Mouse (Mus musculus) CH12.LX (cell line): ENCODE measurements at regions not wholly inside any gene's neighbourhood (a gene's known extent, or its start where the extent isn't known, plus 50 kb on each side); places are given as distances from the start of the nearest gene placed in this dataset.

Source experiments
- DNase-seq: peaks from one replicate; pipeline ENCODE4 v3.0.0-alpha.2; 2013; ENCODE audit errors: extremely low read depth
- H3K27ac ChIP-seq: 2 replicates; pipeline ENCODE4 v1.5.1; 2012; ENCODE audit warnings: low read depth, mild to moderate bottlenecking, control low read depth, moderate library complexity; ENCODE audit not compliant: insufficient read depth
- H3K27me3 ChIP-seq: replicated peaks from 2 replicates; pipeline ENCODE3; 2012; ENCODE audit warnings: inconsistent platforms
- H3K36me3 ChIP-seq, 2 experiments: replicated peaks in 1 of 2; 2 replicates each; pipeline versions ENCODE3 to v1.6.1; 2012; ENCODE audit warnings: inconsistent platforms in 1 of 2, low read length in 1 of 2, mild to moderate bottlenecking in 1 of 2, mixed read lengths in 1 of 2, moderate library complexity in 1 of 2; ENCODE audit not compliant: control insufficient read depth in 1 of 2, insufficient read depth in 1 of 2
- H3K4me1 ChIP-seq, 2 experiments: 2 replicates each; pipeline ENCODE4 v1.6.1; 2012; ENCODE audit warnings: inconsistent platforms in 1 of 2, moderate library complexity in 1 of 2; ENCODE audit not compliant: insufficient read depth in 2 of 2, control insufficient read depth in 1 of 2
- H3K4me2 ChIP-seq: 2 replicates; pipeline ENCODE4 v1.6.1; 2012; ENCODE audit warnings: low read depth, mild to moderate bottlenecking, control low read depth; ENCODE audit not compliant: poor library complexity, insufficient read depth, severe bottlenecking
- H3K4me3 ChIP-seq, 3 experiments: fragments of 150-350 bp in 1 of 3; sonication (generic) in 1 of 3; replicated peaks in 1 of 3; 2 replicates each; pipeline versions ENCODE3 to v1.5.1; 2011 to 2012; ENCODE audit warnings: low read depth in 2 of 3, low read length in 2 of 3, mild to moderate bottlenecking in 2 of 3, moderate library complexity in 2 of 3, control low read depth in 1 of 3, improper control_type of control experiment in 1 of 3, inconsistent platforms in 1 of 3, mixed read lengths in 1 of 3; ENCODE audit not compliant: poor library complexity in 1 of 3
- H3K79me2 ChIP-seq: replicated peaks from 2 replicates; pipeline ENCODE4 v1.6.1; 2012; ENCODE audit warnings: mild to moderate bottlenecking, moderate library complexity; ENCODE audit not compliant: control insufficient read depth, poor library complexity, insufficient read depth, severe bottlenecking; ENCODE audit errors: extremely low read depth
- H3K9ac ChIP-seq: 2 replicates; pipeline ENCODE4 v1.6.1; 2012; ENCODE audit warnings: low read depth, mild to moderate bottlenecking, control low read depth, moderate library complexity; ENCODE audit not compliant: insufficient read depth
- H3K9me3 ChIP-seq: replicated peaks from 2 replicates; pipeline ENCODE3; 2012; ENCODE audit warnings: low read length, inconsistent platforms, mixed read lengths
- CHD1 ChIP-seq: IDR thresholded peaks from 2 replicates; pipeline ENCODE4 v1.6.1; 2012; ENCODE audit warnings: low read depth, low read length, improper control_type of control experiment, inconsistent platforms
- CTCF ChIP-seq, 2 experiments: IDR thresholded peaks in 1 of 2; conservative IDR thresholded peaks in 1 of 2; 2 replicates each; pipeline ENCODE4 v1.5.1; 2011 to 2012; ENCODE audit warnings: low read depth in 2 of 2, low read length in 2 of 2, improper control_type of control experiment in 1 of 2, inconsistent platforms in 1 of 2, mild to moderate bottlenecking in 1 of 2, moderate library complexity in 1 of 2
- EP300 ChIP-seq: IDR thresholded peaks from 2 replicates; pipeline ENCODE4 v1.6.1; 2011; ENCODE audit warnings: low read length, improper control_type of control experiment
- GABPA ChIP-seq: IDR thresholded peaks from 2 replicates; pipeline ENCODE4 v1.6.1; 2012; ENCODE audit warnings: low read depth, low read length, improper control_type of control experiment, inconsistent platforms; ENCODE audit not compliant: insufficient replicate concordance
- JUN ChIP-seq: IDR thresholded peaks from 2 replicates; pipeline ENCODE4 v1.6.1; 2011; ENCODE audit warnings: low read depth, mild to moderate bottlenecking, low read length, improper control_type of control experiment, moderate library complexity; ENCODE audit not compliant: insufficient read depth
- KAT2A ChIP-seq: IDR thresholded peaks from 2 replicates; pipeline ENCODE4 v1.6.1; 2012; ENCODE audit warnings: low read length, improper control_type of control experiment, inconsistent platforms; ENCODE audit not compliant: insufficient replicate concordance
- MAX ChIP-seq: IDR thresholded peaks from 2 replicates; pipeline ENCODE4 v1.6.1; 2011; ENCODE audit warnings: low read length, improper control_type of control experiment
- MAZ ChIP-seq: IDR thresholded peaks from 2 replicates; pipeline ENCODE4 v1.6.1; 2012; ENCODE audit warnings: low read depth, mild to moderate bottlenecking, inconsistent platforms, low read length, improper control_type of control experiment, moderate library complexity
- MXI1 ChIP-seq: IDR thresholded peaks from 2 replicates; pipeline ENCODE4 v1.6.1; 2011; ENCODE audit warnings: mild to moderate bottlenecking, low read depth, low read length, improper control_type of control experiment
- MYC ChIP-seq: IDR thresholded peaks from 2 replicates; pipeline ENCODE4 v1.6.1; 2011; ENCODE audit warnings: low read depth, mild to moderate bottlenecking, improper control_type of control experiment, low read length
- NELFE ChIP-seq: IDR thresholded peaks from 2 replicates; pipeline ENCODE4 v1.6.1; 2011; ENCODE audit warnings: low read depth, low read length, improper control_type of control experiment
- NRF1 ChIP-seq: IDR thresholded peaks from 2 replicates; pipeline ENCODE4 v1.6.1; 2014; ENCODE audit warnings: low read depth, mild to moderate bottlenecking, inconsistent platforms, low read length, improper control_type of control experiment, moderate library complexity
- PAX5 ChIP-seq: IDR thresholded peaks from 2 replicates; pipeline ENCODE4 v1.6.1; 2012; ENCODE audit warnings: low read length, inconsistent platforms, mixed read lengths
- POLR2A ChIP-seq: IDR thresholded peaks from 2 replicates; pipeline ENCODE4 v1.6.1; 2011; ENCODE audit warnings: low read depth, mild to moderate bottlenecking, improper control_type of control experiment, low read length
- RAD21 ChIP-seq: IDR thresholded peaks from 2 replicates; pipeline ENCODE4 v1.6.1; 2011; ENCODE audit warnings: low read depth, mild to moderate bottlenecking, low read length, improper control_type of control experiment, moderate library complexity
- SIN3A ChIP-seq: IDR thresholded peaks from 2 replicates; pipeline ENCODE4 v1.6.1; 2012; ENCODE audit warnings: low read length, improper control_type of control experiment, inconsistent platforms
- SMC3 ChIP-seq: IDR thresholded peaks from 2 replicates; pipeline ENCODE4 v1.6.1; 2011; ENCODE audit warnings: low read depth, low read length, improper control_type of control experiment
- TBP ChIP-seq: conservative IDR thresholded peaks from 2 replicates; pipeline ENCODE4 v1.6.1; 2011; ENCODE audit warnings: low read depth, low read length, improper control_type of control experiment
- UBTF ChIP-seq: IDR thresholded peaks from 2 replicates; pipeline ENCODE4 v1.6.1; 2012; ENCODE audit warnings: low read depth, mild to moderate bottlenecking, inconsistent platforms, low read length, improper control_type of control experiment, moderate library complexity
- USF1 ChIP-seq: IDR thresholded peaks from 2 replicates; pipeline ENCODE4 v1.6.1; 2014; ENCODE audit warnings: low read depth, mild to moderate bottlenecking, inconsistent platforms, low read length, improper control_type of control experiment
- USF2 ChIP-seq: conservative IDR thresholded peaks from 2 replicates; pipeline ENCODE4 v1.6.1; 2011; ENCODE audit warnings: low read depth, low read length, improper control_type of control experiment
- ZC3H11A ChIP-seq: IDR thresholded peaks from 2 replicates; pipeline ENCODE4 v1.6.1; 2012; ENCODE audit warnings: low read depth, mild to moderate bottlenecking, inconsistent platforms, low read length, improper control_type of control experiment
- ZMIZ1 ChIP-seq: IDR thresholded peaks from 2 replicates; pipeline ENCODE4 v1.6.1; 2012; ENCODE audit warnings: low read depth, mild to moderate bottlenecking, inconsistent platforms, low read length, improper control_type of control experiment
- dilution Hi-C: fragments of 300-500 bp; cut with MboI; formaldehyde crosslinking; loops from 2 replicates; pipeline ENCODE4 v1.14.3; 2020; ENCODE audit warnings: low sequenced_read_pairs; ENCODE audit not compliant: extremely low pct_unique_long_range_greater_than_20kb, extremely low pct_ligation_motif_present
- in situ Hi-C: fragments of 300-500 bp; cut with MboI; formaldehyde crosslinking; loops from 3 replicates; pipeline ENCODE4 v1.14.3; 2019; ENCODE audit warnings: low sequenced_read_pairs, low pct_ligation_motif_present, low pct_unique_long_range_greater_than_20kb, mixed read lengths

DNA sequence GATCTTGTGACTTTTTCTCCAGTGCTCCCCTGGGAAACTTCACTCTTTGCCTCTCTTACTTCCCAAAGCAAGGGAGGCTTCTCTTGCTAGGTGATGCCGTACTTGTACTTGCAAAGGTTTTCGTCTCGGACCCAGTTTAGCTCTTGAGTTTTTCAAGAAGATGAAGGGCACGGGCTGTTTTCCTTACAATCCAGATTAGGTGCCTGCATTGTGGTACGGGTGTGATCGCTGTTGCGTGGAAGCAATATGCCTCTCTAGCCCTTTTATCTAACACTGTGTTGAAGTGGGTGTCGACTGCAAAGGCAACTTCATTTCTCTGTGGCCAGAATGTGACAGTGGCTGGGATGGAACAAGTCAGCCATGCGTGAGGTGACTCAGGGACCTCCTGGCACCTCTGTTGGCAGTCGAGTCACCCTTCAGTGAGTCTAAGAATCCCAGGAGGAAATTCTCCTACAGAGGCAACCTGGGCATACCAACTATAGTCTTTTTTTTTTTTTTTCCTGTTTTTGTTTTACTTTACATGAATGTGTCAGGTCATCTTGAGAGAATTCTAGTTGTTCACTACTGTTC, 138.7 kb upstream of the Dnajc19 start:
- H3K27me3 ChIP-seq: no peaks in the 10 kb centered on the region
- dilution Hi-C loops: no loop called here
- peak; percentile 11 for DNase-seq
- no peak overlapping the region for H3K27ac ChIP-seq
- in situ Hi-C loops: no loop called here
- TF ChIP-seq TBP (no peak), SIN3A (no peak), MAX (no peak), USF2 (no peak), CTCF (conservative IDR thresholded peaks at IDR 0.05 in 1 of 2, IDR thresholded peaks at IDR 0.05 in 1 of 2; ENCODE audit: low read depth in 2 of 2, low read length in 2 of 2) (no peak), MYC (no peak), KAT2A (no peak), MXI1 (no peak), POLR2A (no peak), EP300 (no peak), JUN (no peak), MAZ (no peak), UBTF (no peak), PAX5 (no peak), RAD21 (no peak), SMC3 (no peak), CHD1 (no peak), GABPA (no peak), ZC3H11A (no peak), NRF1 (no peak)
- no peak overlapping the region for H3K4me3 ChIP-seq
- no peak overlapping the region for H3K9ac ChIP-seq
- no peaks in the 10 kb centered on the region for H3K9me3 ChIP-seq
- H3K4me2 ChIP-seq: no peak overlapping the region; the same call in 1 of the 2 replicates
- peaks cover 0 to 12% of the 10 kb centered on the region in 2 experiments; a peak in 1 of 4 replicates for H3K4me1 ChIP-seq
- H3K36me3 ChIP-seq: no peaks in the 10 kb centered on the region
- no peaks in the 10 kb centered on the region for H3K79me2 ChIP-seq

DNA sequence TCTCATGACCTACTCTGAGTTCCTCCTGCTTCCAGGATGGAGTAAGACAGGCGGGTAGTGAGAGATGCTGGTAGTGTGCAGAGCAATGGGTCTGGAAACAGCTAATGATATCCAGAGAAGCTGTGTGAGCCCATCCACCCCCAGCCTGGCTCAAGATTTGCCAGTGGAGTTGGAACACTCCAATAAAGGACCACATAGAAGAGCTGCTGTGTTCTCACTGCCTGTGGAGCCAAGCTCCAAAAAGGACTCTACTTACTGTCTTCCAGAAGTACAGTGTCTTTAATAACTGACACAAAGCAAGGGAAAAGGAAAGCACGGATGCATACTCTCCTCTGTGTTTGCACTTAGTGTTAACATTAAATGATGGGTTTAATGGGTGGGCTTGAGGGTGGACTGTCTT, 138.0 kb upstream of the Dnajc19 start:
- H3K27ac ChIP-seq: no peak overlapping the region
- dilution Hi-C loops: no loop called here
- no peak overlapping the region for H3K4me2 ChIP-seq
- no peaks in the 10 kb centered on the region for H3K27me3 ChIP-seq
- no peak overlapping the region for H3K9ac ChIP-seq
- no peaks in the 10 kb centered on the region for H3K79me2 ChIP-seq
- peaks cover 0 to 12% of the 10 kb centered on the region in 2 experiments; a peak in 1 of 4 replicates for H3K4me1 ChIP-seq
- in situ Hi-C loops: no loop called here
- TF ChIP-seq NRF1: no peak
- TF ChIP-seq NELFE: no peak
- no peak for TF ChIP-seq CHD1
- no peak for TF ChIP-seq USF1
- no peak for TF ChIP-seq RAD21
- no peak for TF ChIP-seq ZMIZ1
- no peaks in the 10 kb centered on the region for H3K36me3 ChIP-seq
- DNase-seq: no peak
- H3K9me3 ChIP-seq: no peaks in the 10 kb centered on the region
- no peak overlapping the region for H3K4me3 ChIP-seq
